Mouse (Mus musculus): ENCODE measurements at regions not wholly inside any gene's neighbourhood (a gene's known extent, or its start where the extent isn't known, plus 50 kb on each side); places are given as distances from the start of the nearest gene placed in this dataset.

GRCm38 (mm10) chr10:111558675-111559340 is 52.7 kb downstream of the Phlda1 start:
- no peaks in the 10 kb centered on the region for H3K9me3 ChIP-seq (ENCODE audit: low read depth, low read length)
- peak overlapping the region; percentile 38 for H3K4me2 ChIP-seq
- H3K27me3 ChIP-seq (ENCODE audit: insufficient read depth, low read length) = no peaks in the 10 kb centered on the region
- DNase-seq (peak; percentile 77), ATAC-seq (ENCODE audit: insufficient read depth) (peak; percentile 67)
- 10% methylated on average over 10 of the region's 10 CpGs for WGBS
- peaks cover 38% of the 10 kb centered on the region for H3K4me1 ChIP-seq (ENCODE audit: insufficient read depth)
- no peak overlapping the region for H3K9ac ChIP-seq
- no peak for TF ChIP-seq CTCF (IDR thresholded peaks at IDR 0.05; ENCODE audit: low read depth)
- H3K27ac ChIP-seq (ENCODE audit: low read depth) = peak overlapping the region; percentile 54; the same call in 1 of the 2 replicates
- no peaks in the 10 kb centered on the region for H3K36me3 ChIP-seq (ENCODE audit: insufficient read depth)
- no peak overlapping the region for H3K4me3 ChIP-seq (ENCODE audit: low read depth, low read length)

- Histone ChIP-seq H3K27ac (ENCODE audit: low read depth) (peak overlapping the region; percentile 6; the same call in 1 of the 2 replicates), H3K4me3 (ENCODE audit: low read depth, low read length) (no peak overlapping the region), H3K4me1 (ENCODE audit: insufficient read depth) (peaks cover 37% of the 10 kb centered on the region), H3K36me3 (ENCODE audit: insufficient read depth) (no peaks in the 10 kb centered on the region), H3K4me2 (peak overlapping the region; percentile 38), H3K27me3 (ENCODE audit: insufficient read depth, low read length) (no peaks in the 10 kb centered on the region), H3K9ac (no peak overlapping the region), H3K9me3 (ENCODE audit: low read depth, low read length) (no peaks in the 10 kb centered on the region)
- DNase-seq = peak; percentile 63
- no peak for TF ChIP-seq CTCF (IDR thresholded peaks at IDR 0.05; ENCODE audit: low read depth)
- 20% methylated on average over 17 of the region's 17 CpGs for WGBS
- peak; percentile 53 for ATAC-seq (ENCODE audit: insufficient read depth)
Measured at GRCm38 (mm10) chr10:111559341-111560246, 53.5 kb downstream of the Phlda1 start.

- Histone ChIP-seq H3K27me3 (ENCODE audit: insufficient read depth, low read length) (no peaks in the 10 kb centered on the region), H3K4me2 (no peak overlapping the region), H3K4me1 (ENCODE audit: insufficient read depth) (peaks cover 45% of the 10 kb centered on the region), H3K27ac (ENCODE audit: low read depth) (no peak overlapping the region), H3K9ac (no peak overlapping the region), H3K36me3 (ENCODE audit: insufficient read depth) (no peaks in the 10 kb centered on the region), H3K4me3 (ENCODE audit: low read depth, low read length) (no peak overlapping the region), H3K9me3 (ENCODE audit: low read depth, low read length) (no peaks in the 10 kb centered on the region)
- 75% methylated on average over 8 of the region's 8 CpGs for WGBS
- ATAC-seq (ENCODE audit: insufficient read depth) (no peak), DNase-seq (no peak)
- no peak for TF ChIP-seq CTCF (IDR thresholded peaks at IDR 0.05; ENCODE audit: low read depth)
Measured at GRCm38 (mm10) chr10:111562628-111563027, 56.5 kb downstream of the Phlda1 start.

GRCm38 (mm10) chr10:111566873-111567381 is 60.8 kb downstream of the Phlda1 start:
- WGBS = 62% methylated on average over 12 of the region's 12 CpGs
- ATAC-seq (ENCODE audit: insufficient read depth) = peak; percentile 22; the same call in 1 of the 2 replicates

GRCm38 (mm10) chr10:111570501-111571258 is 64.6 kb downstream of the Phlda1 start:
- Histone ChIP-seq H3K9me3 (ENCODE audit: low read depth, low read length) (no peaks in the 10 kb centered on the region), H3K36me3 (ENCODE audit: insufficient read depth) (no peaks in the 10 kb centered on the region), H3K27me3 (ENCODE audit: insufficient read depth, low read length) (no peaks in the 10 kb centered on the region), H3K4me2 (no peak overlapping the region), H3K27ac (ENCODE audit: low read depth) (no peak overlapping the region), H3K4me3 (ENCODE audit: low read depth, low read length) (no peak overlapping the region), H3K9ac (no peak overlapping the region), H3K4me1 (ENCODE audit: insufficient read depth) (peaks cover 25% of the 10 kb centered on the region)
- DNase-seq (no peak), ATAC-seq (ENCODE audit: insufficient read depth) (no peak)
- TF ChIP-seq CTCF (IDR thresholded peaks at IDR 0.05; ENCODE audit: low read depth) = no peak
- WGBS = 56% methylated on average over 7 of the region's 7 CpGs

More at GRCm38 (mm10) chr10:111566873-111567381, 60.8 kb downstream of the Phlda1 start:
- no peak overlapping the region for H3K4me3 ChIP-seq (ENCODE audit: low read depth, low read length)
- H3K27me3 ChIP-seq (ENCODE audit: insufficient read depth, low read length) = no peaks in the 10 kb centered on the region
- peaks cover 26% of the 10 kb centered on the region for H3K4me1 ChIP-seq (ENCODE audit: insufficient read depth)
- H3K27ac ChIP-seq (ENCODE audit: low read depth) = peak overlapping the region; percentile 33; the same call in 1 of the 2 replicates
- H3K4me2 ChIP-seq = no peak overlapping the region
- no peak overlapping the region for H3K9ac ChIP-seq
- no peak for TF ChIP-seq CTCF (IDR thresholded peaks at IDR 0.05; ENCODE audit: low read depth)
- H3K9me3 ChIP-seq (ENCODE audit: low read depth, low read length) = no peaks in the 10 kb centered on the region
- DNase-seq = peak; percentile 77
- H3K36me3 ChIP-seq (ENCODE audit: insufficient read depth) = no peaks in the 10 kb centered on the region

- no peak for TF ChIP-seq CTCF (IDR thresholded peaks at IDR 0.05; ENCODE audit: low read depth)
- WGBS = 46% methylated on average over 4 of the region's 4 CpGs
- no peak overlapping the region for H3K4me3 ChIP-seq (ENCODE audit: low read depth, low read length)
Measured at GRCm38 (mm10) chr10:111574231-111574630, 68.1 kb downstream of the Phlda1 start.

More at GRCm38 (mm10) chr10:111574231-111574630, 68.1 kb downstream of the Phlda1 start:
- DNase-seq (no peak), ATAC-seq (ENCODE audit: insufficient read depth) (no peak)
- Histone ChIP-seq H3K36me3 (ENCODE audit: insufficient read depth) (no peaks in the 10 kb centered on the region), H3K9me3 (ENCODE audit: low read depth, low read length) (no peaks in the 10 kb centered on the region), H3K4me2 (no peak overlapping the region), H3K9ac (no peak overlapping the region), H3K27ac (ENCODE audit: low read depth) (no peak overlapping the region), H3K4me1 (ENCODE audit: insufficient read depth) (peaks cover 26% of the 10 kb centered on the region), H3K27me3 (ENCODE audit: insufficient read depth, low read length) (no peaks in the 10 kb centered on the region)

Measured in lung, embryonic 14.5 days (tissue).